Mouse (Mus musculus) MEL (cell line): ENCODE results near the gene Aaed1. TPM values are rescaled to one million over a fixed set of nuclear protein-coding genes. Genes with fewer than 3 reads are reported as not detected.

ENCODE experiments used
- DNase-seq: peaks from one replicate; pipeline ENCODE4 v3.0.0; 2011; ENCODE audit warnings: low read depth, low spot score
- H3K27ac ChIP-seq: 2 replicates; pipeline ENCODE4 v1.5.1; 2012; ENCODE audit warnings: low read depth, mild to moderate bottlenecking, control low read depth, low read length, moderate library complexity; ENCODE audit not compliant: control insufficient read depth
- H3K27me3 ChIP-seq, 2 experiments: fragments of 150-350 bp in 1 of 2; sonication (generic) in 1 of 2; 2 replicates each; pipeline ENCODE4 v1.6.1; 2012; ENCODE audit warnings: low read length in 2 of 2, mild to moderate bottlenecking in 2 of 2, improper control_type of control experiment in 1 of 2, moderate library complexity in 1 of 2; ENCODE audit not compliant: insufficient read depth in 2 of 2, control insufficient read depth in 1 of 2
- H3K36me3 ChIP-seq, 2 experiments: 2 replicates each; pipeline ENCODE4 v1.6.1; 2012 to 2014; ENCODE audit warnings: low read length in 2 of 2, improper control_type of control experiment in 1 of 2, inconsistent platforms in 1 of 2, mild to moderate bottlenecking in 1 of 2; ENCODE audit not compliant: insufficient read depth in 2 of 2, control insufficient read depth in 1 of 2
- H3K4me1 ChIP-seq, 2 experiments: fragments of 150-350 bp in 1 of 2; sonication (generic) in 1 of 2; 2 replicates each; pipeline ENCODE4 v1.6.1; 2012; ENCODE audit warnings: low read length in 2 of 2, improper control_type of control experiment in 1 of 2, mild to moderate bottlenecking in 1 of 2; ENCODE audit not compliant: insufficient read depth in 2 of 2, control insufficient read depth in 1 of 2
- H3K4me3 ChIP-seq, 2 experiments: fragments of 150-350 bp in 1 of 2; sonication (generic) in 1 of 2; 2 replicates each; pipeline ENCODE4 v1.5.1; 2012; ENCODE audit warnings: low read depth in 2 of 2, low read length in 2 of 2, mild to moderate bottlenecking in 2 of 2, moderate library complexity in 2 of 2, control low read depth in 1 of 2, improper control_type of control experiment in 1 of 2; ENCODE audit not compliant: control insufficient read depth in 1 of 2, insufficient read depth in 1 of 2
- H3K79me2 ChIP-seq: 2 replicates; pipeline ENCODE4 v1.6.1; 2012; ENCODE audit warnings: mild to moderate bottlenecking, low read length, moderate library complexity; ENCODE audit not compliant: control insufficient read depth, poor library complexity, insufficient read depth
- H3K9ac ChIP-seq: 2 replicates; pipeline ENCODE4 v1.6.1; 2012; ENCODE audit warnings: low read depth, mild to moderate bottlenecking, control low read depth, low read length, moderate library complexity; ENCODE audit not compliant: control insufficient read depth, poor library complexity, severe bottlenecking
- H3K9me3 ChIP-seq: fragments of 150-350 bp; sonication (generic); replicated peaks from 2 replicates; pipeline ENCODE4 v1.6.1; 2012; ENCODE audit warnings: mild to moderate bottlenecking, low read length, improper control_type of control experiment, moderate library complexity; ENCODE audit not compliant: insufficient read depth
- E2F4 ChIP-seq: IDR thresholded peaks from 2 replicates; pipeline ENCODE4 v1.6.1; 2011; ENCODE audit warnings: low read depth, low read length, improper control_type of control experiment, borderline replicate concordance
- ELF1 ChIP-seq: IDR thresholded peaks from 2 replicates; pipeline ENCODE4 v1.6.1; 2014; ENCODE audit warnings: low read depth, mild to moderate bottlenecking, inconsistent platforms, low read length, improper control_type of control experiment, moderate library complexity
- GATA1 ChIP-seq: IDR thresholded peaks from 2 replicates; pipeline ENCODE4 v1.6.1; 2011; ENCODE audit warnings: low read depth, low read length, improper control_type of control experiment
- MAX ChIP-seq: IDR thresholded peaks from 2 replicates; pipeline ENCODE4 v1.6.1; 2011; ENCODE audit warnings: low read length, improper control_type of control experiment
- MEF2A ChIP-seq: IDR thresholded peaks from 2 replicates; pipeline ENCODE4 v1.6.1; 2014; ENCODE audit warnings: low read depth, mild to moderate bottlenecking, inconsistent platforms, low read length, improper control_type of control experiment; ENCODE audit not compliant: poor library complexity, insufficient replicate concordance, severe bottlenecking; ENCODE audit errors: extremely low read depth
- MXI1 ChIP-seq: IDR thresholded peaks from 2 replicates; pipeline ENCODE4 v1.6.1; 2011; ENCODE audit warnings: mild to moderate bottlenecking, low read depth, low read length, improper control_type of control experiment
- MYB ChIP-seq: IDR thresholded peaks from 2 replicates; pipeline ENCODE4 v1.6.1; 2011; ENCODE audit warnings: mild to moderate bottlenecking, low read depth, low read length, improper control_type of control experiment
- NRF1 ChIP-seq: IDR thresholded peaks from 2 replicates; pipeline ENCODE4 v1.6.1; 2014; ENCODE audit warnings: low read depth, mild to moderate bottlenecking, inconsistent platforms, low read length, improper control_type of control experiment, moderate library complexity; ENCODE audit not compliant: poor library complexity, insufficient read depth, severe bottlenecking
- POLR2A ChIP-seq, 2 experiments: IDR thresholded peaks; 2 replicates each; pipeline ENCODE4 v1.6.1; 2011 to 2012; ENCODE audit warnings: low read length in 2 of 2, mild to moderate bottlenecking in 2 of 2, control low read depth in 1 of 2, improper control_type of control experiment in 1 of 2, low read depth in 1 of 2, moderate library complexity in 1 of 2; ENCODE audit not compliant: control insufficient read depth in 1 of 2, insufficient read depth in 1 of 2, poor library complexity in 1 of 2
- POLR2AphosphoS5 ChIP-seq: IDR thresholded peaks from 2 replicates; pipeline ENCODE4 v1.6.1; 2012; ENCODE audit warnings: low read depth, borderline replicate concordance, mild to moderate bottlenecking, inconsistent platforms, low read length, moderate library complexity, mixed read lengths
- RCOR1 ChIP-seq: IDR thresholded peaks from 2 replicates; pipeline ENCODE4 v1.6.1; 2012; ENCODE audit warnings: low read depth, mild to moderate bottlenecking, inconsistent platforms, low read length, improper control_type of control experiment
- SMC3 ChIP-seq: IDR thresholded peaks from 2 replicates; pipeline ENCODE4 v1.6.1; 2011; ENCODE audit warnings: low read depth, low read length, improper control_type of control experiment
- USF1 ChIP-seq: IDR thresholded peaks from 2 replicates; pipeline ENCODE4 v1.6.1; 2014; ENCODE audit warnings: low read depth, mild to moderate bottlenecking, inconsistent platforms, low read length, improper control_type of control experiment, moderate library complexity
- USF2 ChIP-seq, 2 experiments: IDR thresholded peaks; 2 replicates each; pipeline ENCODE4 v1.6.1; 2011 to 2012; ENCODE audit warnings: improper control_type of control experiment in 2 of 2, low read length in 2 of 2, borderline replicate concordance in 1 of 2, inconsistent platforms in 1 of 2, low read depth in 1 of 2, mild to moderate bottlenecking in 1 of 2; ENCODE audit not compliant: insufficient read depth in 1 of 2
- ZKSCAN1 ChIP-seq: IDR thresholded peaks from 2 replicates; pipeline ENCODE4 v1.6.1; 2012; ENCODE audit warnings: low read depth, mild to moderate bottlenecking, inconsistent platforms, low read length, improper control_type of control experiment, moderate library complexity
- polyA plus RNA-seq, 2 experiments: library from polyadenylated mRNA; stranded (reverse) in 1 of 2; unstranded in 1 of 2; fragments of >175 nt in 1 of 2; fragments of >200 nt in 1 of 2; gene quantifications; 2 replicates each; pipeline versions ENCODE4 v1.2.1 to v1.2.4; 2012; ENCODE audit warnings: low replicate concordance in 2 of 2, low read depth in 1 of 2; ENCODE audit not compliant: insufficient read length in 2 of 2, insufficient read depth in 1 of 2, missing spikeins in 1 of 2
- total RNA-seq: library from RNA; depleted of rRNA; stranded (reverse); fragments of 300-350 nt; gene quantifications from 2 replicates; pipeline ENCODE4 v1.2.3, GENCODE M21; 2012

Aaed1 gene
- total and polyA plus RNA-seq, 3 experiments, result 4.2 to 190 (median 13.5) TPM

DNA sequence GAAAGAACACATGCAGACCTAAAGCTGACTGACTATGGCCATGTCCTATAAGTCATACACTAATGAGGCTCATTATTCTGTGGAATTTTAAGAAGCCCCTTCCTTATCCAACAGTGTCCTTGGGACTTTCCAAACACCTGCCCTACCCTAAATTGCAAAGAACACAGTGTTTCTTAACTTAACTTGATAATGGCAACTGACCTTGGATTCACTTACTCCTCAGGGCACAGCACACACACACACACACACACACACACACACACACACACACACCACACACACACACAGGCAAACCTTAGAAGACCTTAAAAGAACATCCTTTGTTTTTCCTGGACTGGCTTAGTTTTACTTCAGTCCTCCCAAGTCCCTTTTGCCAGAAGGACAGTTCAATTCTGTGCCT lies 58.8 kb downstream of the Aaed1 start:
- H3K4me3 ChIP-seq, result no peak overlapping the region
- H3K9ac ChIP-seq, result no peak overlapping the region
- H3K27me3 ChIP-seq, result no peaks in the 10 kb centered on the region
- H3K4me1 ChIP-seq, result peaks cover 21 to 38% of the 10 kb centered on the region in 2 experiments
- peaks cover 32% of the 10 kb centered on the region for H3K79me2 ChIP-seq
- H3K27ac ChIP-seq, result no peak overlapping the region
- DNase-seq, result no peak
- TF ChIP-seq POLR2AphosphoS5 (no peak), E2F4 (no peak), SMC3 (no peak), NRF1 (no peak), RCOR1 (no peak), USF2 (IDR thresholded peaks at IDR 0.05; ENCODE audit: borderline replicate concordance in 1 of 2, insufficient read depth in 1 of 2, low read depth in 1 of 2, low read length in 2 of 2) (no peak), ELF1 (no peak), MEF2A (no peak), POLR2A (IDR thresholded peaks at IDR 0.05; ENCODE audit: control insufficient read depth in 1 of 2, insufficient read depth in 1 of 2, low read depth in 1 of 2, low read length in 2 of 2, poor library complexity in 1 of 2) (no peak), MYB (no peak)
- peaks cover 0 to 42% of the 10 kb centered on the region in 2 experiments; a peak in 2 of 4 replicates for H3K36me3 ChIP-seq
- H3K9me3 ChIP-seq, result no peaks in the 10 kb centered on the region

DNA sequence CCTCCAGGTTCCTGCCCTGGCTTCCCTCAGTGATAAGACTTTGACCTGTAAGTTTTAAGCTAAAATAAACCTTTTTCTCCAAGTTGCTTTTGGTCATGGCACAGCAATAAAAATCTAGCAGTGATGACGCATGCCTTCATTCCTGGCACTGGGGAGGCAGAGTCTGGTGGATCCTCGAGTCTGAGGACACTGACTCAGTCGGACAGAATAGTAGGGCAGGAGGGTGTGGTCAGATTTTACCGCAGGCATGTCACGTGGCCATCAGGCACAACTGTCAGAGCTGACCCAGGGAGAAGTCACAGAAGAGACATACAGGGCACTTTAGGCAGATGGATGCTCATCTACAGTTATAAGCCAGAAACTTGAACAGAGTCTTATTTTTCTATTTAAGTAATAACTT lies 60.4 kb downstream of the Aaed1 start:
- Histone ChIP-seq H3K9ac (no peak overlapping the region), H3K27ac (peak overlapping the region; percentile 6; the same call in 1 of the 2 replicates)
- peak; percentile 89 for TF ChIP-seq USF1
- no peak for TF ChIP-seq GATA1
- TF ChIP-seq MAX, result peak; percentile 78
- TF ChIP-seq USF2 (IDR thresholded peaks at IDR 0.05; ENCODE audit: borderline replicate concordance in 1 of 2, insufficient read depth in 1 of 2, low read depth in 1 of 2, low read length in 2 of 2), result peak in 1 of 2 experiments; percentile 46; a peak in 1 of 4 replicates
- TF ChIP-seq ZKSCAN1, result peak; percentile 56; the same call in 1 of the 2 replicates
- TF ChIP-seq MEF2A, result no peak
- TF ChIP-seq MXI1, result no peak

More for the DNA sequence above, 60.4 kb downstream of the Aaed1 start:
- peaks cover 0 to 42% of the 10 kb centered on the region in 2 experiments; a peak in 2 of 4 replicates for H3K36me3 ChIP-seq
- H3K4me1 ChIP-seq, result peaks cover 21 to 37% of the 10 kb centered on the region in 2 experiments
- no peaks in the 10 kb centered on the region for H3K9me3 ChIP-seq
- H3K79me2 ChIP-seq, result peaks cover 32% of the 10 kb centered on the region
- no peaks in the 10 kb centered on the region for H3K27me3 ChIP-seq
- no peak overlapping the region for H3K4me3 ChIP-seq
- peak; percentile 44 for DNase-seq
